Mouse (Mus musculus) forebrain, embryonic 10.5 days (tissue): ENCODE data around the gene Mob3c. TPM values are rescaled to one million over a fixed set of nuclear protein-coding genes. Genes with fewer than 3 reads are reported as not detected.

ENCODE experiments used
- polyA plus RNA-seq: library from polyadenylated mRNA; unstranded; fragments of >200 nt; fragmentation: Nextera tagmentation; extraction: Ambion mirVana; gene quantifications from 2 replicates; pipeline ENCODE4 v1.2.1, GENCODE M21; 2016

The Mob3c gene
- polyA plus RNA-seq, 1 experiment from 2014 or later, result 3.9 TPM

Other genes starting within 250 kb of the Mob3c start
- gene Cyp4a32, start 227.1 kb upstream of the Mob3c start, polyA plus RNA-seq, result not detected in 2 replicates
- gene Cyp4b1, start 180.4 kb upstream of the Mob3c start, polyA plus RNA-seq, result not detected in 2 replicates
- 32.9 and 33.9 TPM in 2 replicates for gene Efcab14, start 90.3 kb upstream of the Mob3c start, polyA plus RNA-seq
- 0.25 and 0.41 TPM in 2 replicates for gene Tex38, start 47.1 kb upstream of the Mob3c start, polyA plus RNA-seq
- gene Atpaf1, start 43.3 kb upstream of the Mob3c start, polyA plus RNA-seq, result 45.8 and 56.3 TPM in 2 replicates
- gene Mknk1, start 11.1 kb downstream of the Mob3c start, polyA plus RNA-seq, result 26.5 and 26.8 TPM in 2 replicates
- gene Kncn, start 56.3 kb downstream of the Mob3c start, polyA plus RNA-seq, result not detected in 2 replicates
- 0.16 TPM in 1 of 2 replicates, not detected in the other for gene 6430628N08Rik, start 62.6 kb downstream of the Mob3c start, polyA plus RNA-seq
- 1.7 and 2.3 TPM in 2 replicates for gene Dmbx1, start 111.8 kb downstream of the Mob3c start, polyA plus RNA-seq
- 1.9 and 2.3 TPM in 2 replicates for gene Faah, start 189.8 kb downstream of the Mob3c start, polyA plus RNA-seq
- gene Nsun4, start 225.8 kb downstream of the Mob3c start, polyA plus RNA-seq, result 17.3 and 18.0 TPM in 2 replicates
- 440 and 449 TPM in 2 replicates for gene Uqcrh, start 247.0 kb downstream of the Mob3c start, polyA plus RNA-seq
- 61.8 and 68.1 TPM in 2 replicates for gene Lrrc41, start 247.2 kb downstream of the Mob3c start, polyA plus RNA-seq